Mouse (Mus musculus) liver, adult 2 months (tissue): ENCODE results near the gene Odc1.

Source experiments
- CTCF ChIP-seq: fragments of 200-500 bp; IDR thresholded peaks from 2 replicates; pipeline ENCODE4 v1.5.1; 2011; ENCODE audit warnings: low read depth, low read length, control low read depth
- POLR2A ChIP-seq: fragments of 200-500 bp; IDR thresholded peaks from 2 replicates; pipeline ENCODE4 v1.6.1; 2011; ENCODE audit warnings: low read length, control low read depth; ENCODE audit not compliant: insufficient read depth; ENCODE audit errors: extremely low read depth

- no peak for TF ChIP-seq POLR2A
- peak; percentile 78 for TF ChIP-seq CTCF
These were observed 12.1 kb downstream of the Odc1 start for GRCm38 (mm10) chr12:17556430-17557343.
